Mouse (Mus musculus) macrophage (primary cell): ENCODE results near the gene Slc25a51. TPM values are rescaled to one million over a fixed set of nuclear protein-coding genes. Genes with fewer than 3 reads are reported as not detected.

ENCODE experiments used
- H3K27ac ChIP-seq: fragments of 350-480 bp; formaldehyde crosslinking; 2 replicates; pipeline ENCODE4 v1.9.0; 2021
- H3K36me3 ChIP-seq: fragments of 350-480 bp; formaldehyde crosslinking; 2 replicates; pipeline ENCODE4 v1.9.0; 2021; ENCODE audit errors: inconsistent target
- H3K4me3 ChIP-seq: fragments of 350-480 bp; formaldehyde crosslinking; 2 replicates; pipeline ENCODE4 v1.9.0; 2021; ENCODE audit errors: inconsistent target
- H3K79me2 ChIP-seq: fragments of 350-480 bp; formaldehyde crosslinking; 2 replicates; pipeline ENCODE4 v1.9.0; 2021; ENCODE audit errors: inconsistent target
- WGBS: methylation state at CpG from one replicate; pipeline ENCODE4 v1.1.7; 2026; ENCODE audit warnings: inconsistent platforms; ENCODE audit not compliant: missing documents; 5-methylcytosine and 5-hydroxymethylcytosine counted together
- polyA plus RNA-seq: library from polyadenylated mRNA; stranded (reverse); fragments of 250-400 nt; gene quantifications from 3 replicates; pipeline ENCODE4 v1.2.4, GENCODE M21; 2018; ENCODE audit warnings: inconsistent platforms
- total RNA-seq, 78 experiments: library from RNA; depleted of rRNA; stranded (reverse); fragments of 250-400 nt; gene quantifications; 1 replicate in 9 of 78; 2 replicates in 24 of 78; 3 replicates in 43 of 78; 4 replicates in 2 of 78; pipeline ENCODE4 v1.2.4; 2018; ENCODE audit warnings: inconsistent platforms in 56 of 78

Gene Slc25a51
- total RNA-seq (2018; cell fraction: chromatin; rRNA removed), result 100 to 1,000 TPM in 15 of 26 experiments, 10 to 100 TPM in 11; 47.5 to 191 (median 103) TPM
- total RNA-seq (2018; cell fraction: cytosol; rRNA removed), result 10 to 100 TPM; 36.2 to 76.3 (median 60.7) TPM
- 100 to 1,000 TPM in 8 of 26 experiments, 10 to 100 TPM in 18; 58.7 to 168 (median 89.6) TPM for total RNA-seq (2018; cell fraction: nucleus; rRNA removed)
- 45.5 to 50.0 TPM (median 48.2 TPM) in 3 replicates for polyA plus RNA-seq

GRCm38 (mm10) chr4:45408427-45409132 is at the start of gene Slc25a51:
Gene Slc25a51 (minus strand): TSS chr4:45408766.
- WGBS, result under 1% methylated on average over 66 of the region's 67 CpGs
- H3K4me3 ChIP-seq, result peak within 1 kb of the TSS; percentile 65
- H3K36me3 ChIP-seq, result no peaks in the 10 kb centered on the region; the same call in 1 of the 2 replicates
- H3K27ac ChIP-seq, result peak within 1 kb of the TSS; percentile 77
- peaks cover 46% of the 10 kb centered on the region for H3K79me2 ChIP-seq

GRCm38 (mm10) chr4:45457543-45457942 is 49.0 kb upstream of the Slc25a51 start:
- H3K36me3 ChIP-seq, result no peaks in the 10 kb centered on the region
- no peak overlapping the region for H3K4me3 ChIP-seq
- WGBS, result 100% methylated on average over 2 of the region's 2 CpGs
- H3K79me2 ChIP-seq, result no peaks in the 10 kb centered on the region
- H3K27ac ChIP-seq, result no peak overlapping the region

GRCm38 (mm10) chr4:45455001-45455400 is 46.4 kb upstream of the Slc25a51 start:
- WGBS, result 92% methylated on average over 4 of the region's 4 CpGs
- Histone ChIP-seq H3K4me3 (no peak overlapping the region), H3K27ac (no peak overlapping the region), H3K36me3 (no peaks in the 10 kb centered on the region), H3K79me2 (no peaks in the 10 kb centered on the region)

GRCm38 (mm10) chr4:45453271-45453851 is 44.8 kb upstream of the Slc25a51 start:
- Histone ChIP-seq H3K4me3 (no peak overlapping the region), H3K27ac (peak overlapping the region; percentile 68), H3K79me2 (no peaks in the 10 kb centered on the region), H3K36me3 (no peaks in the 10 kb centered on the region)
- 76% methylated on average over 3 of the region's 3 CpGs for WGBS

GRCm38 (mm10) chr4:45452569-45453111 is 44.1 kb upstream of the Slc25a51 start:
- Histone ChIP-seq H3K36me3 (no peaks in the 10 kb centered on the region), H3K4me3 (no peak overlapping the region), H3K79me2 (no peaks in the 10 kb centered on the region), H3K27ac (peak overlapping the region; percentile 68)
- WGBS, result 42% methylated on average over 7 of the region's 7 CpGs

- H3K36me3 ChIP-seq, result no peaks in the 10 kb centered on the region
- WGBS, result 95% methylated on average over 5 of the region's 5 CpGs
Measured at GRCm38 (mm10) chr4:45449012-45449411, 40.4 kb upstream of the Slc25a51 start.

GRCm38 (mm10) chr4:45448481-45448880 is 39.9 kb upstream of the Slc25a51 start:
- 61% methylated on average over 5 of the region's 7 CpGs for WGBS
- H3K79me2 ChIP-seq, result no peaks in the 10 kb centered on the region
- no peak overlapping the region for H3K4me3 ChIP-seq
- no peak overlapping the region for H3K27ac ChIP-seq
- H3K36me3 ChIP-seq, result no peaks in the 10 kb centered on the region

More at GRCm38 (mm10) chr4:45449012-45449411, 40.4 kb upstream of the Slc25a51 start:
- Histone ChIP-seq H3K27ac (no peak overlapping the region), H3K4me3 (no peak overlapping the region), H3K79me2 (no peaks in the 10 kb centered on the region)

GRCm38 (mm10) chr4:45447196-45447595 is 38.6 kb upstream of the Slc25a51 start:
- no peak overlapping the region for H3K4me3 ChIP-seq
- H3K36me3 ChIP-seq, result no peaks in the 10 kb centered on the region
- no peak overlapping the region for H3K27ac ChIP-seq
- WGBS, result 96% methylated on average over 5 of the region's 5 CpGs
- no peaks in the 10 kb centered on the region for H3K79me2 ChIP-seq

- H3K36me3 ChIP-seq, result no peaks in the 10 kb centered on the region
- no peak overlapping the region for H3K4me3 ChIP-seq
- no peak overlapping the region for H3K27ac ChIP-seq
- 98% methylated on average over 3 of the region's 3 CpGs for WGBS
- H3K79me2 ChIP-seq, result no peaks in the 10 kb centered on the region
Measured at GRCm38 (mm10) chr4:45445235-45445634, 36.7 kb upstream of the Slc25a51 start.

- Histone ChIP-seq H3K4me3 (no peak overlapping the region), H3K79me2 (no peaks in the 10 kb centered on the region), H3K36me3 (no peaks in the 10 kb centered on the region), H3K27ac (no peak overlapping the region)
- 93% methylated on average over 4 of the region's 4 CpGs for WGBS
Measured at GRCm38 (mm10) chr4:45444813-45445212, 36.2 kb upstream of the Slc25a51 start.

- H3K79me2 ChIP-seq, result no peaks in the 10 kb centered on the region
- no peak overlapping the region for H3K4me3 ChIP-seq
- H3K27ac ChIP-seq, result no peak overlapping the region
- H3K36me3 ChIP-seq, result no peaks in the 10 kb centered on the region
- WGBS, result 84% methylated on average over 7 of the region's 7 CpGs
Measured at GRCm38 (mm10) chr4:45443652-45444051, 35.1 kb upstream of the Slc25a51 start.

- WGBS, result 88% methylated on average over 3 of the region's 3 CpGs
- Histone ChIP-seq H3K4me3 (no peak overlapping the region), H3K36me3 (no peaks in the 10 kb centered on the region), H3K27ac (no peak overlapping the region), H3K79me2 (no peaks in the 10 kb centered on the region)
Measured at GRCm38 (mm10) chr4:45442237-45442636, 33.7 kb upstream of the Slc25a51 start.

- Histone ChIP-seq H3K79me2 (no peaks in the 10 kb centered on the region), H3K27ac (no peak overlapping the region), H3K36me3 (no peaks in the 10 kb centered on the region), H3K4me3 (no peak overlapping the region)
- 100% methylated on average over 1 of the region's 1 CpGs for WGBS
Measured at GRCm38 (mm10) chr4:45441778-45442177, 33.2 kb upstream of the Slc25a51 start.

GRCm38 (mm10) chr4:45439281-45439680 is 30.7 kb upstream of the Slc25a51 start:
- Histone ChIP-seq H3K79me2 (no peaks in the 10 kb centered on the region), H3K4me3 (no peak overlapping the region), H3K27ac (no peak overlapping the region), H3K36me3 (no peaks in the 10 kb centered on the region)
- 91% methylated on average over 5 of the region's 5 CpGs for WGBS

GRCm38 (mm10) chr4:45437010-45437409 is 28.4 kb upstream of the Slc25a51 start:
- no peak overlapping the region for H3K27ac ChIP-seq
- no peaks in the 10 kb centered on the region for H3K36me3 ChIP-seq
- no peaks in the 10 kb centered on the region for H3K79me2 ChIP-seq
- H3K4me3 ChIP-seq, result no peak overlapping the region
- WGBS, result 81% methylated on average over 3 of the region's 3 CpGs
